Mouse (Mus musculus) stomach, postnatal 0 days (tissue): Measurements from ENCODE around the gene Abo.

Experiments used
- CTCF ChIP-seq: IDR thresholded peaks from 2 replicates; pipeline ENCODE4 v1.5.1; 2016; ENCODE audit warnings: antibody characterized with exemption, low read depth, mild to moderate bottlenecking, moderate library complexity
- EP300 ChIP-seq: optimal IDR thresholded peaks from 2 replicates; pipeline ENCODE3; 2016; ENCODE audit warnings: antibody characterized with exemption

GRCm38 (mm10) chr2:26832478-26832877, 32.3 kb downstream of the Abo start:
- no peak for TF ChIP-seq CTCF
- no peak for TF ChIP-seq EP300
